Mouse (Mus musculus): ENCODE measurements around the gene Qrich2. TPM values are rescaled to one million over a fixed set of nuclear protein-coding genes. Genes with fewer than 3 reads are reported as not detected.
"Not testable (repeated sequence)": the region's sequence is repeated elsewhere in the genome, so short reads cannot be mapped to it uniquely, and the experiment has no call there.

The Qrich2 gene
- total and polyA plus RNA-seq, 3 experiments = 0.06 TPM; not detected in 2

GRCm38 (mm10) chr11:116489771-116490231 lies 23.8 kb upstream of the Qrich2 start:
- DNase-seq = no peak

GRCm38 (mm10) chr11:116488693-116489375 lies 22.8 kb upstream of the Qrich2 start:
- no peak for DNase-seq

- no peak for DNase-seq
Observed at GRCm38 (mm10) chr11:116488207-116488606, 22.2 kb upstream of the Qrich2 start.

GRCm38 (mm10) chr11:116484261-116484660 lies 18.2 kb upstream of the Qrich2 start:
- no peak for DNase-seq

- DNase-seq = no peak
Observed at GRCm38 (mm10) chr11:116481776-116482175, 15.7 kb upstream of the Qrich2 start.

GRCm38 (mm10) chr11:116480975-116481374 lies 14.9 kb upstream of the Qrich2 start:
- no peak for DNase-seq

- no peak for DNase-seq
Observed at GRCm38 (mm10) chr11:116479832-116480231, 13.8 kb upstream of the Qrich2 start.

- DNase-seq = no peak
Observed at GRCm38 (mm10) chr11:116478978-116479377, 12.9 kb upstream of the Qrich2 start.

GRCm38 (mm10) chr11:116477160-116477759 lies 11.2 kb upstream of the Qrich2 start:
- DNase-seq = no peak

GRCm38 (mm10) chr11:116476696-116477095 lies 10.7 kb upstream of the Qrich2 start:
- no peak for DNase-seq

- DNase-seq = peak; percentile 64
Observed at GRCm38 (mm10) chr11:116476041-116476440, 10.0 kb upstream of the Qrich2 start.

GRCm38 (mm10) chr11:116472275-116472674 lies 6.2 kb upstream of the Qrich2 start:
- no peak for DNase-seq

- DNase-seq = peak; percentile 55
Observed at GRCm38 (mm10) chr11:116470896-116471295, 4.9 kb upstream of the Qrich2 start.

- DNase-seq = no peak
Observed at GRCm38 (mm10) chr11:116470249-116470648, 4.2 kb upstream of the Qrich2 start.

- not testable (repeated sequence) for DNase-seq
Observed at GRCm38 (mm10) chr11:116468338-116468737, 2.3 kb upstream of the Qrich2 start.

- peak; percentile 84 for DNase-seq
Observed at GRCm38 (mm10) chr11:116463833-116464232, 2.2 kb downstream of the Qrich2 start.

- no peak for DNase-seq
Observed at GRCm38 (mm10) chr11:116463338-116463737, 2.7 kb downstream of the Qrich2 start.

- DNase-seq = no peak
Observed at GRCm38 (mm10) chr11:116459786-116460185, 6.3 kb downstream of the Qrich2 start.

GRCm38 (mm10) chr11:116456234-116456633 lies 9.8 kb downstream of the Qrich2 start:
- DNase-seq = no peak

GRCm38 (mm10) chr11:116453889-116454288 lies 12.2 kb downstream of the Qrich2 start:
- no peak for DNase-seq

- DNase-seq = no peak
Observed at GRCm38 (mm10) chr11:116449341-116449740, 16.7 kb downstream of the Qrich2 start.

- no peak for DNase-seq
Observed at GRCm38 (mm10) chr11:116447822-116448221, 18.2 kb downstream of the Qrich2 start.

GRCm38 (mm10) chr11:116446308-116446887 lies 19.6 kb downstream of the Qrich2 start:
- no peak for DNase-seq
